Mouse (Mus musculus) left cerebral cortex, adult 11 months (tissue): ENCODE measurements around the gene Dscaml1.
"Not testable (repeated sequence)": the region's sequence is repeated elsewhere in the genome, so short reads cannot be mapped to it uniquely, and the experiment has no call there.

Source experiments
- DNase-seq: peaks from one replicate; pipeline ENCODE4 v3.0.0; 2022; ENCODE audit warnings: low spot score

Gene Dscaml1

GRCm38 (mm10) chr9:45693424-45694237 is 267.2 kb downstream of the Dscaml1 start:
- DNase-seq: no peak

- DNase-seq: no peak
These were observed 267.8 kb downstream of the Dscaml1 start for GRCm38 (mm10) chr9:45694256-45694655.

- no peak for DNase-seq
These were observed 272.7 kb downstream of the Dscaml1 start for GRCm38 (mm10) chr9:45699171-45699570.

- DNase-seq: no peak
These were observed 276.8 kb downstream of the Dscaml1 start for GRCm38 (mm10) chr9:45703236-45703635.

GRCm38 (mm10) chr9:45704441-45704840 is 278.0 kb downstream of the Dscaml1 start:
- DNase-seq: no peak

- no peak for DNase-seq
These were observed 283.9 kb downstream of the Dscaml1 start for GRCm38 (mm10) chr9:45710300-45710699.

GRCm38 (mm10) chr9:45715387-45715786 is 289.0 kb downstream of the Dscaml1 start:
- no peak for DNase-seq

- DNase-seq: no peak
These were observed 293.6 kb downstream of the Dscaml1 start for GRCm38 (mm10) chr9:45719997-45720396.

- no peak for DNase-seq
These were observed 305.4 kb downstream of the Dscaml1 start for GRCm38 (mm10) chr9:45731851-45732250.

- no peak for DNase-seq
These were observed 306.8 kb downstream of the Dscaml1 start for GRCm38 (mm10) chr9:45733246-45733645.

GRCm38 (mm10) chr9:45739001-45739701 is 312.7 kb downstream of the Dscaml1 start:
- DNase-seq: no peak

- no peak for DNase-seq
These were observed 313.5 kb downstream of the Dscaml1 start for GRCm38 (mm10) chr9:45739702-45740583.

GRCm38 (mm10) chr9:45740584-45740980 is 314.2 kb downstream of the Dscaml1 start:
- DNase-seq: no peak

- DNase-seq: no peak
These were observed 319.0 kb downstream of the Dscaml1 start for GRCm38 (mm10) chr9:45745451-45745850.

GRCm38 (mm10) chr9:45749917-45750316 is 323.5 kb downstream of the Dscaml1 start:
- no peak for DNase-seq

GRCm38 (mm10) chr9:45754452-45755091 is 328.1 kb downstream of the Dscaml1 start:
- peak; percentile 58 for DNase-seq

- DNase-seq: no peak
These were observed 339.8 kb downstream of the Dscaml1 start for GRCm38 (mm10) chr9:45766195-45766594.

GRCm38 (mm10) chr9:45767155-45767554 is 340.7 kb downstream of the Dscaml1 start:
- no peak for DNase-seq

- no peak for DNase-seq
These were observed 342.0 kb downstream of the Dscaml1 start for GRCm38 (mm10) chr9:45768421-45768820.

- DNase-seq: no peak
These were observed 343.2 kb downstream of the Dscaml1 start for GRCm38 (mm10) chr9:45769596-45769995.

GRCm38 (mm10) chr9:45774088-45774487 is 347.7 kb downstream of the Dscaml1 start:
- no peak for DNase-seq

GRCm38 (mm10) chr9:45776176-45776575 is 349.7 kb downstream of the Dscaml1 start:
- DNase-seq: not testable (repeated sequence)
